Mouse (Mus musculus) leukemia stem cell, adult 10-12 weeks (primary cell): ENCODE measurements around the gene Lnx2. TPM values are rescaled to one million over a fixed set of nuclear protein-coding genes. Genes with fewer than 3 reads are reported as not detected.

Experiments
- polyA plus RNA-seq: library from polyadenylated mRNA; stranded (reverse); fragments of >175 nt; gene quantifications from 2 replicates; pipeline ENCODE4 v1.2.3, GENCODE M21; 2012; ENCODE audit warnings: low replicate concordance

Lnx2 gene
- polyA plus RNA-seq: 10.8 and 21.0 TPM in 2 replicates

GRCm38 (mm10) chr5:147076026-147076798, at the start of gene Lnx2:
Lnx2 (minus strand) TSS chr5:147076586.

DNA sequence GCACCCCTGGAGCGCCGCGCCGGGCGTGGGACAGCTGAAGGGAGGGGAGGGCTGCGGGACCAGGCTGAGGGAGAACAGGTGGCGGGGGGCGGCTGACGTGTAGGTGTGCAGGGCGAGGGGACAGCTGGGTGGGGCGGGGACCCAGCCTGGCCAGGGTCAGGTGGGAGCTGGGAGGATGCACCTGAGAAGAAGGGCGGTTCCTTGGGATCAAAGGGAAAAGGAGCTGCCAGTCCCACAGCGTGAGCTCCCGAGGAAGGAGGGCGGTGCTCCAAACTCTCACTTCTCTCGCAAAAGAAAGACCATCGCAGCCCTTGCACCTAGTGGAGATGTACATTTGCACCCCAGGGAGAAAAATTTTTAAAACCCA, 396 bp upstream of the Lnx2 start, which contains the start of gene Polr1d:
Gene Polr1d (plus strand): TSS at position 252 of the 367 bp plus-strand sequence.

Other genes with a start within 250 kb of the Lnx2 start
- 19.7 and 36.0 TPM in 2 replicates for gene Rpl21, start 243.7 kb downstream of the Lnx2 start, polyA plus RNA-seq
- 1.0 and 1.8 TPM in 2 replicates for gene Rasl11a, start 231.5 kb downstream of the Lnx2 start, polyA plus RNA-seq
- 102 and 124 TPM in 2 replicates for gene Gtf3a, start 127.9 kb downstream of the Lnx2 start, polyA plus RNA-seq
- gene Mtif3, start 112.8 kb downstream of the Lnx2 start, polyA plus RNA-seq: 1.1 and 7.1 TPM in 2 replicates
- 39.6 and 57.2 TPM in 2 replicates for gene Polr1d, start 464 bp upstream of the Lnx2 start, polyA plus RNA-seq
- gene Gsx1, start 112.1 kb upstream of the Lnx2 start, polyA plus RNA-seq: not detected in 2 replicates
- gene Pdx1, start 193.4 kb upstream of the Lnx2 start, polyA plus RNA-seq: 2.7 and 3.4 TPM in 2 replicates
- gene Cdx2, start 230.7 kb upstream of the Lnx2 start, polyA plus RNA-seq: 0.12 and 0.15 TPM in 2 replicates
- not detected in 2 replicates for gene Urad, start 245.9 kb upstream of the Lnx2 start, polyA plus RNA-seq